Mouse (Mus musculus) cortical plate, adult 2 months (tissue): ENCODE data around the gene Cuedc1. TPM values are rescaled to one million over a fixed set of nuclear protein-coding genes. Genes with fewer than 3 reads are reported as not detected.
A peak's percentile ranks its signal among the peaks of the same experiment; 100 is the strongest.

Source experiments
- H3K27ac ChIP-seq: fragments of 200-500 bp; 2 replicates; pipeline ENCODE4 v1.5.1; 2012; ENCODE audit warnings: low read length, control low read depth, inconsistent platforms; ENCODE audit not compliant: insufficient read depth
- H3K4me1 ChIP-seq: fragments of 200-500 bp; 2 replicates; pipeline ENCODE4 v1.6.1; 2011; ENCODE audit warnings: low read length; ENCODE audit not compliant: control insufficient read depth, insufficient read depth
- H3K4me3 ChIP-seq: fragments of 200-500 bp; 2 replicates; pipeline ENCODE4 v1.5.1; 2011; ENCODE audit warnings: mild to moderate bottlenecking, low read length, control low read depth; ENCODE audit not compliant: insufficient read depth
- CTCF ChIP-seq: fragments of 200-500 bp; IDR thresholded peaks from 2 replicates; pipeline ENCODE4 v1.5.1; 2011; ENCODE audit warnings: mild to moderate bottlenecking, control low read depth, low read length; ENCODE audit not compliant: insufficient read depth; ENCODE audit errors: extremely low read depth
- POLR2A ChIP-seq: fragments of 200-500 bp; IDR thresholded peaks from 2 replicates; pipeline ENCODE4 v1.6.1; 2011; ENCODE audit warnings: mild to moderate bottlenecking, low read length, control low read depth; ENCODE audit not compliant: insufficient read depth; ENCODE audit errors: extremely low read depth
- polyA plus RNA-seq: library from polyadenylated mRNA; depleted of rRNA; stranded (reverse); fragments of >200 nt; gene quantifications from 2 replicates; pipeline ENCODE4 v1.2.3, GENCODE M21; 2012

Cuedc1 gene
- polyA plus RNA-seq, 1 experiment, result 22.3 TPM

GRCm38 (mm10) chr11:88144100-88144499 lies 46.2 kb downstream of the Cuedc1 start:
- H3K4me3 ChIP-seq, result no peak overlapping the region
- peaks cover 4% of the 10 kb centered on the region; the same call in 1 of the 2 replicates for H3K4me1 ChIP-seq
- TF ChIP-seq POLR2A (no peak), CTCF (no peak)
- no peak overlapping the region for H3K27ac ChIP-seq

GRCm38 (mm10) chr11:88145214-88146006 lies 47.6 kb downstream of the Cuedc1 start:
- TF ChIP-seq CTCF (no peak), POLR2A (no peak)
- Histone ChIP-seq H3K4me3 (no peak overlapping the region), H3K27ac (no peak overlapping the region), H3K4me1 (peaks cover 3% of the 10 kb centered on the region; the same call in 1 of the 2 replicates)

- no peak overlapping the region for H3K4me3 ChIP-seq
- 0 out of 2 replicates have a peak, but pooled peaks cover 1% of the 10 kb centered on the region for H3K4me1 ChIP-seq
- TF ChIP-seq POLR2A, result no peak
- no peak for TF ChIP-seq CTCF
- no peak overlapping the region for H3K27ac ChIP-seq
Observed at GRCm38 (mm10) chr11:88146264-88147060, 48.6 kb downstream of the Cuedc1 start.

GRCm38 (mm10) chr11:88147388-88147787 lies 49.5 kb downstream of the Cuedc1 start:
- Histone ChIP-seq H3K4me1 (0 out of 2 replicates have a peak, but pooled peaks cover 1% of the 10 kb centered on the region), H3K27ac (no peak overlapping the region), H3K4me3 (no peak overlapping the region)
- TF ChIP-seq CTCF, result no peak
- TF ChIP-seq POLR2A, result no peak

- no peak overlapping the region for H3K4me3 ChIP-seq
- no peak for TF ChIP-seq POLR2A
- TF ChIP-seq CTCF, result no peak
- 0 out of 2 replicates have a peak, but pooled peaks cover 1% of the 10 kb centered on the region for H3K4me1 ChIP-seq
- no peak overlapping the region for H3K27ac ChIP-seq
Observed at GRCm38 (mm10) chr11:88148015-88148637, 50.3 kb downstream of the Cuedc1 start.

- TF ChIP-seq POLR2A (no peak), CTCF (no peak)
- Histone ChIP-seq H3K4me3 (no peak overlapping the region), H3K27ac (no peak overlapping the region), H3K4me1 (0 out of 2 replicates have a peak, but pooled peaks cover 1% of the 10 kb centered on the region)
Observed at GRCm38 (mm10) chr11:88148638-88149279, 50.9 kb downstream of the Cuedc1 start.

GRCm38 (mm10) chr11:88151379-88152155 lies 53.7 kb downstream of the Cuedc1 start:
- Histone ChIP-seq H3K4me1 (peaks cover 5% of the 10 kb centered on the region; the same call in 1 of the 2 replicates), H3K27ac (0 out of 2 replicates have a peak overlapping the region, but pooled peaks have one; percentile 9)

GRCm38 (mm10) chr11:88153880-88154279 lies 56.0 kb downstream of the Cuedc1 start:
- no peak overlapping the region for H3K4me3 ChIP-seq
- H3K4me1 ChIP-seq, result peaks cover 4% of the 10 kb centered on the region; the same call in 1 of the 2 replicates
- TF ChIP-seq CTCF (no peak), POLR2A (no peak)
- no peak overlapping the region for H3K27ac ChIP-seq

More at GRCm38 (mm10) chr11:88151379-88152155, 53.7 kb downstream of the Cuedc1 start:
- no peak overlapping the region for H3K4me3 ChIP-seq
- TF ChIP-seq CTCF (no peak), POLR2A (no peak)

- Histone ChIP-seq H3K4me3 (no peak overlapping the region), H3K27ac (no peak overlapping the region), H3K4me1 (peaks cover 5% of the 10 kb centered on the region; the same call in 1 of the 2 replicates)
- TF ChIP-seq POLR2A, result no peak
- TF ChIP-seq CTCF, result no peak
Observed at GRCm38 (mm10) chr11:88154500-88154899, 56.6 kb downstream of the Cuedc1 start.
